Mouse (Mus musculus): ENCODE measurements around the gene Ank3. TPM values are rescaled to one million over a fixed set of nuclear protein-coding genes. Genes with fewer than 3 reads are reported as not detected.

Gene Ank3
- polyA plus RNA-seq, 1 experiment from 2014 or later, result 24.5 TPM

- Histone ChIP-seq H3K9me3 (ENCODE audit: low read length) (no peaks in the 10 kb centered on the region), H3K36me3 (ENCODE audit: insufficient read depth, low read length) (no peaks in the 10 kb centered on the region), H3K9ac (replicated peaks; ENCODE audit: low read depth) (no peak overlapping the region), H3K4me3 (ENCODE audit: low read depth, low read length) (no peak overlapping the region), H3K27me3 (replicated peaks; ENCODE audit: insufficient read depth, low read length) (no peaks in the 10 kb centered on the region), H3K4me2 (replicated peaks; ENCODE audit: low read depth, low read length) (no peak overlapping the region), H3K27ac (ENCODE audit: low read length) (no peak overlapping the region), H3K4me1 (ENCODE audit: insufficient read depth, low read depth, low read length) (no peaks in the 10 kb centered on the region)
- 70% methylated on average over 8 of the region's 8 CpGs for WGBS
- no peak for DNase-seq (ENCODE audit: low spot score)
- no peak for TF ChIP-seq EP300 (IDR thresholded peaks at IDR 0.05)
- no peak for ATAC-seq
Measured at GRCm38 (mm10) chr10:69945870-69946269, 547.3 kb downstream of the Ank3 start.

GRCm38 (mm10) chr10:69946271-69946670 is 547.7 kb downstream of the Ank3 start:
- 78% methylated on average over 8 of the region's 8 CpGs for WGBS
- no peak for ATAC-seq
- Histone ChIP-seq H3K9me3 (ENCODE audit: low read length) (no peaks in the 10 kb centered on the region), H3K36me3 (ENCODE audit: insufficient read depth, low read length) (no peaks in the 10 kb centered on the region), H3K9ac (replicated peaks; ENCODE audit: low read depth) (no peak overlapping the region), H3K27ac (ENCODE audit: low read length) (no peak overlapping the region), H3K4me1 (ENCODE audit: insufficient read depth, low read depth, low read length) (no peaks in the 10 kb centered on the region), H3K4me3 (ENCODE audit: low read depth, low read length) (no peak overlapping the region), H3K4me2 (replicated peaks; ENCODE audit: low read depth, low read length) (no peak overlapping the region), H3K27me3 (replicated peaks; ENCODE audit: insufficient read depth, low read length) (no peaks in the 10 kb centered on the region)
- no peak for DNase-seq (ENCODE audit: low spot score)
- TF ChIP-seq CTCF (IDR thresholded peaks at IDR 0.05) (no peak), EP300 (IDR thresholded peaks at IDR 0.05) (no peak)

DNA sequence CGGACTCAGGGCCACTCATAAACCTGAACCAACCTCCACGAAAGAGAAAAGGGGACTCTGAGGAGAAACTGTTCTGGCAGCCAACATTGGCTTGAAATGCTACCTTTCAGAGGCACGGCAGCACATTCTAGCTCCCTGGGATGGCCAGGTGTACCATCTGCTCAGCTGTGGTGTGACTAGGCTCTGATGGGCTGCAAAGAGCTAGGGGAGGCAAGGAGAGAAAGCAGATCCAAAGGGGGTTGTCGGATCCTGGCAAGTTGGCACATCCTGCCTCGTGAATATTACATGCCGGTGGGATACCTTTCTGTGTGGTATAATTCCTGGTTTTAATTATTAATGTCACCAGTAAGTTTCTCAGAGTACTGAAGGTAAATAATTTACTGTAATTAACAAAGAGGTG is 548.5 kb downstream of the Ank3 start:
- 92% methylated on average over 6 of the region's 6 CpGs for WGBS
- H3K27me3 ChIP-seq (replicated peaks; ENCODE audit: insufficient read depth, low read length), result no peaks in the 10 kb centered on the region

DNA sequence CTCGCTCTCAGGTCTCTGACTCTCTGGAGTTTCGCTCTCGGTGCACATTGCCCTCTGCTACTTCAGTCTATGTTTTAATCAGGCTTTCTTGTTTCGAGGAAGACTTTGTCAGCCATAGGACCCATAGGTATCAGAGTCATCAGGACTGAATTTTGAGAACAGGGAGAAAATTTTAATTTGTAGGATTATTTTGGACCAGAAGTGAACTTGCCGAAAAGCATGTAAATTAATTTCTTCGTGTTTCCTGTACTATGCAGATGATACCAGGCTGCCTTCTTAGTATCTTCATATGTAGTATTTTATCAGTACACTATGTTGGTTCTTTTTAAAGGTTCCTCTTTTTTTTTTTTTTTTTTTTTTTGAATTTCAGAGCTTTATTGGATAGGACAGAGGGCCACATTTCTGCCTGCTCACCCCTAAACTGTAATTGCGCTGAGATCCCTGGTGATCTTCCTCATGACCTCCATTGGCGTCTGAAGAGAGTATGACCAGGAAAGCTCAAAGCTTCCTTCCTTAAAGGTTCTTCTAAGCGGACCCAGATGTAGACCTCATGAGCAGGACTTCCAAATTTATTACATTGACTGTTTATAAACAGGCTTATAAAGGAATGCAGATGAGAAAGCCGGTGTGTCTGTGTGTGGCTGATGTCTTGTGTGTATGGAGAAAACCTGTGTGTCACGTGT is 551.8 kb downstream of the Ank3 start:
- H3K9me3 ChIP-seq (ENCODE audit: low read length), result no peaks in the 10 kb centered on the region
- no peak overlapping the region for H3K4me2 ChIP-seq (replicated peaks; ENCODE audit: low read depth, low read length)
- no peaks in the 10 kb centered on the region for H3K4me1 ChIP-seq (ENCODE audit: insufficient read depth, low read depth, low read length)
- no peak overlapping the region for H3K9ac ChIP-seq (replicated peaks; ENCODE audit: low read depth)
- ATAC-seq (no peak), DNase-seq (ENCODE audit: low spot score) (no peak)
- H3K4me3 ChIP-seq (ENCODE audit: low read depth, low read length), result no peak overlapping the region
- no peaks in the 10 kb centered on the region for H3K36me3 ChIP-seq (ENCODE audit: insufficient read depth, low read length)
- no peak overlapping the region for H3K27ac ChIP-seq (ENCODE audit: low read length)
- no peaks in the 10 kb centered on the region for H3K27me3 ChIP-seq (replicated peaks; ENCODE audit: insufficient read depth, low read length)
- WGBS, result 84% methylated on average over 11 of the region's 11 CpGs
- no peak for TF ChIP-seq CTCF (IDR thresholded peaks at IDR 0.05)
- TF ChIP-seq EP300 (IDR thresholded peaks at IDR 0.05), result no peak

More for the DNA sequence above, 548.5 kb downstream of the Ank3 start:
- TF ChIP-seq EP300 (IDR thresholded peaks at IDR 0.05), result no peak
- TF ChIP-seq CTCF (IDR thresholded peaks at IDR 0.05), result no peak
- Histone ChIP-seq H3K9ac (replicated peaks; ENCODE audit: low read depth) (no peak overlapping the region), H3K36me3 (ENCODE audit: insufficient read depth, low read length) (no peaks in the 10 kb centered on the region), H3K4me1 (ENCODE audit: insufficient read depth, low read depth, low read length) (no peaks in the 10 kb centered on the region), H3K4me2 (replicated peaks; ENCODE audit: low read depth, low read length) (no peak overlapping the region), H3K9me3 (ENCODE audit: low read length) (no peaks in the 10 kb centered on the region), H3K4me3 (ENCODE audit: low read depth, low read length) (no peak overlapping the region), H3K27ac (ENCODE audit: low read length) (no peak overlapping the region)
- DNase-seq (ENCODE audit: low spot score) (no peak), ATAC-seq (no peak)

DNA sequence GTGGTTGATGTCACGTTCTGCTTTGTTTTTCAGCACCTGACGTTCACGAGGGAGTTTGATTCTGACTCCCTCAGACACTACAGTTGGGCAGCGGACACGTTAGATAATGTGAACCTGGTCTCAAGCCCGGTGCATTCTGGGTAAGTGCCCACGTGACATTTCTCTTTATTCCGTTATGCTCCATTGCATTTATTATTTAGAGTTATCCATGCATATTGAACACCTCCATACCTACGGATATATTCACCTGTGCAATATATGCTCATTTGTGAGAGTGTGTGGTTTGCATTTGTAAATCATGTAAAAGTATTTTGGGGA is 552.3 kb downstream of the Ank3 start:
- no peaks in the 10 kb centered on the region for H3K9me3 ChIP-seq (ENCODE audit: low read length)
- no peak for ATAC-seq
- H3K4me1 ChIP-seq (ENCODE audit: insufficient read depth, low read depth, low read length), result no peaks in the 10 kb centered on the region

GRCm38 (mm10) chr10:69951426-69951825 is 552.9 kb downstream of the Ank3 start:
- 70% methylated on average over 3 of the region's 4 CpGs for WGBS
- DNase-seq (ENCODE audit: low spot score) (no peak), ATAC-seq (no peak)
- Histone ChIP-seq H3K4me2 (replicated peaks; ENCODE audit: low read depth, low read length) (no peak overlapping the region), H3K9me3 (ENCODE audit: low read length) (no peaks in the 10 kb centered on the region), H3K27ac (ENCODE audit: low read length) (no peak overlapping the region), H3K9ac (replicated peaks; ENCODE audit: low read depth) (no peak overlapping the region), H3K4me1 (ENCODE audit: insufficient read depth, low read depth, low read length) (no peaks in the 10 kb centered on the region), H3K36me3 (ENCODE audit: insufficient read depth, low read length) (no peaks in the 10 kb centered on the region), H3K4me3 (ENCODE audit: low read depth, low read length) (no peak overlapping the region), H3K27me3 (replicated peaks; ENCODE audit: insufficient read depth, low read length) (no peaks in the 10 kb centered on the region)
- TF ChIP-seq CTCF (IDR thresholded peaks at IDR 0.05) (no peak), EP300 (IDR thresholded peaks at IDR 0.05) (no peak)

More for the DNA sequence above, 552.3 kb downstream of the Ank3 start:
- Histone ChIP-seq H3K36me3 (ENCODE audit: insufficient read depth, low read length) (no peaks in the 10 kb centered on the region), H3K9ac (replicated peaks; ENCODE audit: low read depth) (no peak overlapping the region), H3K27ac (ENCODE audit: low read length) (no peak overlapping the region), H3K4me2 (replicated peaks; ENCODE audit: low read depth, low read length) (no peak overlapping the region), H3K4me3 (ENCODE audit: low read depth, low read length) (no peak overlapping the region), H3K27me3 (replicated peaks; ENCODE audit: insufficient read depth, low read length) (no peaks in the 10 kb centered on the region)
- no peak for DNase-seq (ENCODE audit: low spot score)
- whole genome bisulfite sequencing, result 91% methylated on average over 9 of the region's 9 CpGs
- TF ChIP-seq EP300 (IDR thresholded peaks at IDR 0.05), result no peak
- TF ChIP-seq CTCF (IDR thresholded peaks at IDR 0.05), result no peak

GRCm38 (mm10) chr10:69952316-69952715 is 553.7 kb downstream of the Ank3 start:
- H3K4me1 ChIP-seq (ENCODE audit: insufficient read depth, low read depth, low read length), result no peaks in the 10 kb centered on the region
- no peaks in the 10 kb centered on the region for H3K9me3 ChIP-seq (ENCODE audit: low read length)
- H3K4me3 ChIP-seq (ENCODE audit: low read depth, low read length), result no peak overlapping the region
- ATAC-seq, result no peak
- H3K27me3 ChIP-seq (replicated peaks; ENCODE audit: insufficient read depth, low read length), result no peaks in the 10 kb centered on the region
- no peaks in the 10 kb centered on the region for H3K36me3 ChIP-seq (ENCODE audit: insufficient read depth, low read length)
- TF ChIP-seq EP300 (IDR thresholded peaks at IDR 0.05), result no peak
- TF ChIP-seq CTCF (IDR thresholded peaks at IDR 0.05), result no peak
- no peak overlapping the region for H3K27ac ChIP-seq (ENCODE audit: low read length)
- no peak overlapping the region for H3K9ac ChIP-seq (replicated peaks; ENCODE audit: low read depth)
- DNase-seq (ENCODE audit: low spot score), result no peak
- 88% methylated on average over 1 of the region's 1 CpGs for WGBS
- no peak overlapping the region for H3K4me2 ChIP-seq (replicated peaks; ENCODE audit: low read depth, low read length)

Data from lung, postnatal 0 days (tissue).